Mouse (Mus musculus): Measurements from ENCODE around the gene Ccdc114. TPM values are rescaled to one million over a fixed set of nuclear protein-coding genes. Genes with fewer than 3 reads are reported as not detected.

The Ccdc114 gene
- total RNA-seq, 2 experiments from 2014 or later: 0.46 to 0.67 TPM

GRCm38 (mm10) chr7:45986893-45987292, 63.0 kb downstream of the Ccdc114 start:
- no peak for DNase-seq

DNA sequence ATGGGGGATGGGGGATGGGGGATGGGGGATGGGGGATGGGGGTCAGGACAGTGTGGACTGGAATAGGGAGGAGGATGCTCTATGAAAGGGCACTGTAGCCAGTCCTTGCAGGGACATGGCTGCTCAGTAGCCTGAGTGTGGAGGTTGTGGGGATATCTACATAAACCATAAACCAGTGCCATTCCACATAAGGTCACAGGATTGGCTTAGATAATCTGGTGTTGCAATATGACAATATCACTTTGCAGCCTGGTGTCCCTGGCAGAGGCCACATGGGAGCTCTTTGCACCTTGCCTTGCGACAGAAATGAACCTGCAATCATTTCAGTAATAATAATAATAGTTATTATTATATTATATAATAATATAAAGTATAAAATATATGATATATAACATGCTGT, 64.5 kb downstream of the Ccdc114 start:
- DNase-seq: no peak

GRCm38 (mm10) chr7:45992470-45992869, 68.6 kb downstream of the Ccdc114 start:
- no peak for DNase-seq

Other genes with a start within 250 kb of the Ccdc114 start
- under 1 TPM; 0.38 to 0.75 TPM for gene Ntn5, start 240.1 kb upstream of the Ccdc114 start, total RNA-seq (2021)
- under 1 TPM in 1 of 2 experiments, not detected in 1; 0.16 TPM for gene Sec1, start 229.7 kb upstream of the Ccdc114 start, total RNA-seq (2021)
- 10 to 100 TPM in 1 of 2 experiments, 1 to 10 TPM in 1; 4.9 to 11.2 TPM for gene Car11, start 224.2 kb upstream of the Ccdc114 start, total RNA-seq (2021)
- gene Dbp, start 219.0 kb upstream of the Ccdc114 start, total RNA-seq (2021): 100 to 1,000 TPM in 1 of 2 experiments, 10 to 100 TPM in 1; 14.3 to 121 TPM
- gene Rpl18, start 208.6 kb upstream of the Ccdc114 start, total RNA-seq (2021): 100 to 1,000 TPM; 433 to 449 TPM
- 10 to 100 TPM in 1 of 2 experiments, 1 to 10 TPM in 1; 8.5 to 12.7 TPM for gene Sphk2, start 206.1 kb upstream of the Ccdc114 start, total RNA-seq (2021)
- under 1 TPM; 0.13 to 0.29 TPM for gene Fam83e, start 202.9 kb upstream of the Ccdc114 start, total RNA-seq (2021)
- not detected for gene Spaca4, start 198.3 kb upstream of the Ccdc114 start, total RNA-seq (2021)
- under 1 TPM in 1 of 2 experiments, not detected in 1; 0.19 TPM for gene Lmtk3, start 140.3 kb upstream of the Ccdc114 start, total RNA-seq (2021)
- not detected for gene Sult2b1, start 139.4 kb upstream of the Ccdc114 start, total RNA-seq (2021)
- 10 to 100 TPM; 28.2 to 33.8 TPM for gene Cyth2, start 109.5 kb upstream of the Ccdc114 start, total RNA-seq (2021)
- gene Kcnj14, start 99.3 kb upstream of the Ccdc114 start, total RNA-seq (2021): under 1 TPM; 0.19 to 0.20 TPM
- 10 to 100 TPM; 13.5 to 14.5 TPM for gene Grwd1, start 93.1 kb upstream of the Ccdc114 start, total RNA-seq (2021)
- 10 to 100 TPM; 53.4 to 64.2 TPM for gene Kdelr1, start 51.3 kb upstream of the Ccdc114 start, total RNA-seq (2021)
- under 1 TPM; 0.32 to 0.46 TPM for gene Grin2d, start 45.7 kb upstream of the Ccdc114 start, total RNA-seq (2021)
- not detected for gene Syngr4, start 27.4 kb upstream of the Ccdc114 start, total RNA-seq (2021)
- gene Tmem143, start 27.1 kb upstream of the Ccdc114 start, total RNA-seq (2021): 10 to 100 TPM; 53.2 to 62.5 TPM
- gene Emp3, start 2.7 kb upstream of the Ccdc114 start, total RNA-seq (2021): 10 to 100 TPM; 13.2 to 17.0 TPM
- gene Abcc6, start 106.2 kb downstream of the Ccdc114 start, total RNA-seq (2021): not detected
- 10 to 100 TPM; 54.3 to 55.4 TPM for gene Nomo1, start 109.6 kb downstream of the Ccdc114 start, total RNA-seq (2021)
- gene Kcnj11, start 176.7 kb downstream of the Ccdc114 start, total RNA-seq (2021): 10 to 100 TPM; 74.8 to 77.5 TPM

All from gastrocnemius, postnatal 25 days (tissue).